Mouse (Mus musculus): ENCODE results near the gene Prr5l. TPM values are rescaled to one million over a fixed set of nuclear protein-coding genes. Genes with fewer than 3 reads are reported as not detected.
A peak's percentile ranks its signal among the peaks of the same experiment; 100 is the strongest.
"Not testable (repeated sequence)": the region's sequence is repeated elsewhere in the genome, so short reads cannot be mapped to it uniquely, and the experiment has no call there.

Gene Prr5l
- polyA plus RNA-seq, 1 experiment from 2014 or later: 39.6 TPM

GRCm38 (mm10) chr2:101752402-101752801, 130.4 kb downstream of the Prr5l start:
- WGBS: 51% methylated on average over 7 of the region's 7 CpGs
- no peaks in the 10 kb centered on the region for H3K27me3 ChIP-seq
- peak overlapping the region; percentile 61; the same call in 1 of the 2 replicates for H3K27ac ChIP-seq
- H3K4me2 ChIP-seq (replicated peaks): no peak overlapping the region
- H3K9me3 ChIP-seq: no peaks in the 10 kb centered on the region
- no peak overlapping the region for H3K4me3 ChIP-seq
- H3K36me3 ChIP-seq: no peaks in the 10 kb centered on the region
- H3K9ac ChIP-seq: no peak overlapping the region
- no peak for ATAC-seq (ENCODE audit: low FRiP score, low read depth)
- peaks cover 50% of the 10 kb centered on the region for H3K4me1 ChIP-seq

GRCm38 (mm10) chr2:101751236-101751922, 131.4 kb downstream of the Prr5l start:
- peak overlapping the region; percentile 63 for H3K27ac ChIP-seq
- H3K4me2 ChIP-seq (replicated peaks): no peak overlapping the region
- H3K9me3 ChIP-seq: no peaks in the 10 kb centered on the region
- H3K4me1 ChIP-seq: peaks cover 50% of the 10 kb centered on the region
- no peak overlapping the region for H3K4me3 ChIP-seq
- H3K9ac ChIP-seq: no peak overlapping the region
- peaks cover 2% of the 10 kb centered on the region; the same call in 1 of the 2 replicates for H3K36me3 ChIP-seq
- 18% methylated on average over 4 of the region's 4 CpGs for WGBS
- no peaks in the 10 kb centered on the region for H3K27me3 ChIP-seq
- ATAC-seq (ENCODE audit: low FRiP score, low read depth): peak; percentile 86

GRCm38 (mm10) chr2:101746537-101746936, 136.3 kb downstream of the Prr5l start:
- H3K9me3 ChIP-seq: no peaks in the 10 kb centered on the region
- peaks cover 10% of the 10 kb centered on the region for H3K4me1 ChIP-seq
- no peak overlapping the region for H3K4me2 ChIP-seq (replicated peaks)
- H3K4me3 ChIP-seq: no peak overlapping the region
- H3K9ac ChIP-seq: no peak overlapping the region
- H3K36me3 ChIP-seq: peaks cover 19% of the 10 kb centered on the region
- no peak overlapping the region for H3K27ac ChIP-seq
- 91% methylated on average over 7 of the region's 7 CpGs for WGBS
- no peak for ATAC-seq (ENCODE audit: low FRiP score, low read depth)
- no peaks in the 10 kb centered on the region for H3K27me3 ChIP-seq

GRCm38 (mm10) chr2:101745656-101746055, 137.2 kb downstream of the Prr5l start:
- not testable (repeated sequence) for H3K4me2 ChIP-seq (replicated peaks); H3K9ac ChIP-seq; H3K4me3 ChIP-seq; H3K27ac ChIP-seq; H3K4me1 ChIP-seq; H3K9me3 ChIP-seq; H3K27me3 ChIP-seq; ATAC-seq (ENCODE audit: low FRiP score, low read depth)
- H3K36me3 ChIP-seq: peaks cover 19% of the 10 kb centered on the region
- WGBS: 100% methylated on average over 2 of the region's 2 CpGs

- H3K9ac ChIP-seq: no peak overlapping the region
- peaks cover 38% of the 10 kb centered on the region for H3K36me3 ChIP-seq
- H3K4me2 ChIP-seq (replicated peaks): no peak overlapping the region
- no peaks in the 10 kb centered on the region for H3K27me3 ChIP-seq
- H3K4me1 ChIP-seq: peaks cover 8% of the 10 kb centered on the region
- no peak overlapping the region for H3K27ac ChIP-seq
- H3K9me3 ChIP-seq: no peaks in the 10 kb centered on the region
- ATAC-seq (ENCODE audit: low FRiP score, low read depth): no peak
- H3K4me3 ChIP-seq: no peak overlapping the region
- 63% methylated on average over 7 of the region's 7 CpGs for WGBS
These were observed 140.6 kb downstream of the Prr5l start for GRCm38 (mm10) chr2:101742072-101742860.

GRCm38 (mm10) chr2:101741653-101742052, 141.2 kb downstream of the Prr5l start:
- peaks cover 8% of the 10 kb centered on the region for H3K4me1 ChIP-seq
- H3K4me3 ChIP-seq: no peak overlapping the region
- no peaks in the 10 kb centered on the region for H3K27me3 ChIP-seq
- H3K36me3 ChIP-seq: peaks cover 38% of the 10 kb centered on the region
- WGBS: 74% methylated on average over 8 of the region's 8 CpGs
- no peak for ATAC-seq (ENCODE audit: low FRiP score, low read depth)
- H3K27ac ChIP-seq: no peak overlapping the region
- H3K4me2 ChIP-seq (replicated peaks): no peak overlapping the region
- no peak overlapping the region for H3K9ac ChIP-seq
- no peaks in the 10 kb centered on the region for H3K9me3 ChIP-seq

GRCm38 (mm10) chr2:101739914-101740313, 142.9 kb downstream of the Prr5l start:
- peaks cover 34% of the 10 kb centered on the region for H3K36me3 ChIP-seq
- 63% methylated on average over 5 of the region's 5 CpGs for WGBS
- no peak overlapping the region; the same call in 1 of the 2 replicates for H3K27ac ChIP-seq
- no peaks in the 10 kb centered on the region for H3K27me3 ChIP-seq
- no peaks in the 10 kb centered on the region for H3K9me3 ChIP-seq
- peaks cover 8% of the 10 kb centered on the region for H3K4me1 ChIP-seq
- ATAC-seq (ENCODE audit: low FRiP score, low read depth): no peak
- H3K9ac ChIP-seq: no peak overlapping the region
- no peak overlapping the region for H3K4me3 ChIP-seq
- no peak overlapping the region for H3K4me2 ChIP-seq (replicated peaks)

GRCm38 (mm10) chr2:101733564-101733963, 149.3 kb downstream of the Prr5l start:
- Histone ChIP-seq H3K4me3 (no peak overlapping the region), H3K27ac (no peak overlapping the region), H3K9me3 (no peaks in the 10 kb centered on the region), H3K4me2 (replicated peaks) (no peak overlapping the region), H3K27me3 (no peaks in the 10 kb centered on the region), H3K36me3 (peaks cover 59% of the 10 kb centered on the region), H3K9ac (no peak overlapping the region), H3K4me1 (0 out of 2 replicates have a peak, but pooled peaks cover 3% of the 10 kb centered on the region)
- no peak for ATAC-seq (ENCODE audit: low FRiP score, low read depth)
- 63% methylated on average over 3 of the region's 3 CpGs for WGBS

GRCm38 (mm10) chr2:101732777-101733210, 150.0 kb downstream of the Prr5l start:
- H3K36me3 ChIP-seq: peaks cover 58% of the 10 kb centered on the region
- WGBS: 88% methylated on average over 10 of the region's 10 CpGs

GRCm38 (mm10) chr2:101730972-101731371, 151.9 kb downstream of the Prr5l start:
- 0 out of 2 replicates have a peak, but pooled peaks cover 3% of the 10 kb centered on the region for H3K4me1 ChIP-seq
- no peak overlapping the region for H3K4me3 ChIP-seq
- H3K36me3 ChIP-seq: peaks cover 63% of the 10 kb centered on the region
- H3K4me2 ChIP-seq (replicated peaks): no peak overlapping the region
- no peak for ATAC-seq (ENCODE audit: low FRiP score, low read depth)
- H3K9me3 ChIP-seq: no peaks in the 10 kb centered on the region
- no peak overlapping the region for H3K27ac ChIP-seq
- no peak overlapping the region for H3K9ac ChIP-seq
- no peaks in the 10 kb centered on the region for H3K27me3 ChIP-seq

More at GRCm38 (mm10) chr2:101732777-101733210, 150.0 kb downstream of the Prr5l start:
- H3K27ac ChIP-seq: no peak overlapping the region
- no peak overlapping the region for H3K9ac ChIP-seq
- H3K4me3 ChIP-seq: no peak overlapping the region
- H3K4me1 ChIP-seq: 0 out of 2 replicates have a peak, but pooled peaks cover 3% of the 10 kb centered on the region
- no peak overlapping the region for H3K4me2 ChIP-seq (replicated peaks)
- no peak for ATAC-seq (ENCODE audit: low FRiP score, low read depth)
- H3K9me3 ChIP-seq: no peaks in the 10 kb centered on the region
- H3K27me3 ChIP-seq: no peaks in the 10 kb centered on the region

- Histone ChIP-seq H3K9me3 (no peaks in the 10 kb centered on the region), H3K27me3 (no peaks in the 10 kb centered on the region), H3K4me3 (no peak overlapping the region), H3K36me3 (peaks cover 60% of the 10 kb centered on the region), H3K27ac (no peak overlapping the region), H3K9ac (no peak overlapping the region), H3K4me2 (replicated peaks) (no peak overlapping the region), H3K4me1 (0 out of 2 replicates have a peak, but pooled peaks cover 3% of the 10 kb centered on the region)
- no peak for ATAC-seq (ENCODE audit: low FRiP score, low read depth)
- 65% methylated on average over 1 of the region's 1 CpGs for WGBS
These were observed 153.4 kb downstream of the Prr5l start for GRCm38 (mm10) chr2:101729472-101729871.

- Histone ChIP-seq H3K27ac (no peak overlapping the region), H3K4me2 (replicated peaks) (no peak overlapping the region), H3K36me3 (peaks cover 47% of the 10 kb centered on the region), H3K9me3 (no peaks in the 10 kb centered on the region), H3K9ac (no peak overlapping the region), H3K4me1 (peaks cover 12% of the 10 kb centered on the region), H3K4me3 (no peak overlapping the region), H3K27me3 (no peaks in the 10 kb centered on the region)
- no peak for ATAC-seq (ENCODE audit: low FRiP score, low read depth)
These were observed 155.0 kb downstream of the Prr5l start for GRCm38 (mm10) chr2:101727787-101728186.
